Mouse (Mus musculus): ENCODE data around the gene Gm7102. TPM values are rescaled to one million over a fixed set of nuclear protein-coding genes. Genes with fewer than 3 reads are reported as not detected.

Gm7102 gene
- polyA plus RNA-seq, 1 experiment from 2014 or later = 0.37 TPM

GRCm38 (mm10) chr19:61151701-61152420 lies 24.2 kb downstream of the Gm7102 start:
- H3K4me3 ChIP-seq (ENCODE audit: low read depth, low read length) = peak overlapping the region; percentile 41
- ATAC-seq (ENCODE audit: insufficient read depth) (peak; percentile 80), DNase-seq (peak; percentile 55)
- no peak for TF ChIP-seq CTCF (IDR thresholded peaks at IDR 0.05; ENCODE audit: low read depth)
- no peaks in the 10 kb centered on the region for H3K36me3 ChIP-seq (ENCODE audit: insufficient read depth)
- no peaks in the 10 kb centered on the region for H3K27me3 ChIP-seq (ENCODE audit: insufficient read depth, low read length)
- no peaks in the 10 kb centered on the region for H3K4me1 ChIP-seq (ENCODE audit: insufficient read depth)
- no peaks in the 10 kb centered on the region for H3K9me3 ChIP-seq (ENCODE audit: low read depth, low read length)
- H3K9ac ChIP-seq = peak overlapping the region; percentile 46
- H3K4me2 ChIP-seq = peak overlapping the region; percentile 67
- H3K27ac ChIP-seq (ENCODE audit: low read depth) = no peak overlapping the region
- 5% methylated on average over 27 of the region's 27 CpGs for WGBS

GRCm38 (mm10) chr19:61151372-61151700 lies 24.8 kb downstream of the Gm7102 start:
- H3K9ac ChIP-seq = peak overlapping the region; percentile 46

GRCm38 (mm10) chr19:61141299-61141698 lies 34.8 kb downstream of the Gm7102 start:
- WGBS = 17% methylated on average over 4 of the region's 4 CpGs
- no peak for TF ChIP-seq CTCF (IDR thresholded peaks at IDR 0.05; ENCODE audit: low read depth)
- Histone ChIP-seq H3K27ac (ENCODE audit: low read depth) (no peak overlapping the region), H3K9me3 (ENCODE audit: low read depth, low read length) (no peaks in the 10 kb centered on the region), H3K4me2 (peak overlapping the region; percentile 68), H3K9ac (peak overlapping the region; percentile 77), H3K27me3 (ENCODE audit: insufficient read depth, low read length) (no peaks in the 10 kb centered on the region), H3K36me3 (ENCODE audit: insufficient read depth) (no peaks in the 10 kb centered on the region), H3K4me3 (ENCODE audit: low read depth, low read length) (peak overlapping the region; percentile 74), H3K4me1 (ENCODE audit: insufficient read depth) (0 out of 2 replicates have a peak, but pooled peaks cover 4% of the 10 kb centered on the region)
- ATAC-seq (ENCODE audit: insufficient read depth) (no peak), DNase-seq (no peak)

More at GRCm38 (mm10) chr19:61151372-61151700, 24.8 kb downstream of the Gm7102 start:
- no peak overlapping the region for H3K27ac ChIP-seq (ENCODE audit: low read depth)
- H3K4me1 ChIP-seq (ENCODE audit: insufficient read depth) = no peaks in the 10 kb centered on the region
- 4% methylated on average over 8 of the region's 8 CpGs for WGBS
- H3K4me2 ChIP-seq = peak overlapping the region; percentile 67
- peak overlapping the region; percentile 41 for H3K4me3 ChIP-seq (ENCODE audit: low read depth, low read length)
- no peaks in the 10 kb centered on the region for H3K9me3 ChIP-seq (ENCODE audit: low read depth, low read length)
- ATAC-seq (ENCODE audit: insufficient read depth) (peak; percentile 81), DNase-seq (peak; percentile 45)
- H3K27me3 ChIP-seq (ENCODE audit: insufficient read depth, low read length) = no peaks in the 10 kb centered on the region
- no peak for TF ChIP-seq CTCF (IDR thresholded peaks at IDR 0.05; ENCODE audit: low read depth)
- no peaks in the 10 kb centered on the region for H3K36me3 ChIP-seq (ENCODE audit: insufficient read depth)

DNA sequence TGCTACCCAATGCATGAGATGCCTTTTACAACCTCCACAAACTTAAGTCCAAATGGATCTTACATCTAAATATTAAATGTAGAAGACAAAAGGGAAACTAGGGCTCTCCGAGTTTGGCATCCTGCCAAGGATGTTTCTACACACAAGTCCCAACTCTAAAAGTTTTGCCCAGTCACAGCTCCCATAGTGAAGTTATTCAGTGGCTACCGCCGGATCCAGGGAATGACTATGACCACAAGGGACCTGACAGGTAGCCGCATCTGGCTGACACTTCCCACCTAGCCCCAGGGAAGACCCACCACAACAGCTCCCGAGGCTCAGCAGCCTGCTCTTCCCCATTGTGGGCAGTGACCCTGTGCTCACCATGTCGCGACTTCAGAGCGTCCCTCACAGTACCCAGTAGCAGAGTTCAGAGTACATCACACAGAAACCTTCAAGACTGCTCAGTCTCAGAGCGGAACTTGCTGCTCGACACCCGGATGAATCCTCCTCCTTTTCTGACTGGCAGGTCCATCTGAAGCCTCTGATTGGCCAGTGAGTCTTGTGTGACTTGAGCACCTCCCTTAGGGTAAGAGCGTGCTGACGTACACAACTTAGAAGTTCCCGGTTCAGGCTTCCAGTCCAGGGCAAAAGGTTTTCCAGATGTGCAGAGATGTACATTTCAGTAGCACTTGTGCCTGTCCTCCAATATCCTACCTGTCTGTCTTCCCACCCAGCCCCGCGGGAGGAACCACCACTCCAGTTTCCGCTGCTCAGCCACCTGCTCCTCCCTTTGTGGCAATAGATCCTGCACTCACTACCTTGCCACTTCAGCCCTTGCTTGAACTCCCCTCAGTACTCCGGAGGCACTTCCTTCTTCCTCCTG lies 35.5 kb downstream of the Gm7102 start, which contains the start of gene Zfp950:
Gene Zfp950, minus strand, starts transcription at position 499 of the 865 bp plus-strand sequence.
- ATAC-seq (ENCODE audit: insufficient read depth) (peak; percentile 100), DNase-seq (peak; percentile 92)
- Histone ChIP-seq H3K4me1 (ENCODE audit: insufficient read depth) (0 out of 2 replicates have a peak, but pooled peaks cover 4% of the 10 kb centered on the region), H3K27me3 (ENCODE audit: insufficient read depth, low read length) (no peaks in the 10 kb centered on the region), H3K27ac (ENCODE audit: low read depth) (peak within 1 kb of the TSS; percentile 39; the same call in 1 of the 2 replicates), H3K36me3 (ENCODE audit: insufficient read depth) (no peaks in the 10 kb centered on the region), H3K4me2 (peak within 1 kb of the TSS; percentile 68), H3K4me3 (ENCODE audit: low read depth, low read length) (peak within 1 kb of the TSS; percentile 74), H3K9ac (peak within 1 kb of the TSS; percentile 77), H3K9me3 (ENCODE audit: low read depth, low read length) (no peaks in the 10 kb centered on the region)
- no peak for TF ChIP-seq CTCF (IDR thresholded peaks at IDR 0.05; ENCODE audit: low read depth)
- under 1% methylated on average over 18 of the region's 18 CpGs for WGBS

DNA sequence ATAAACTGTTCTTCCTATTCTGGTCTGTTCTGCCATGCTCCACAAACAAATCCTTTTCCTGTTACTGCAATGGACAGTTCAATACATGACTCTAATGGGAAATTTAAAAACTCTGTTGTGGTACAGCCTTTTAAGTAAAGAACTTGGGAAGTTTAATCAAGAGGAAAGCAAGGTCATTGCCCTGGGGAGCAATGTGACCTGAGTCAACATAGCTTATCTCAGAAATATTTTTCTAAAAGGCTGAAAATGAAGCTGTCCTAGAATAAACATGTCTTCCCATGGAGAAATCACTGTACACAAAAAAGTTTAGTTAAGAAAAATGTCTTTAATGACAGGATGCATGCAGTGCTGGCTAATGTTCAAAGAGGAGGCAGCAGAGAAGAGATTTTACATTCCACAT lies 37.5 kb downstream of the Gm7102 start:
- no peaks in the 10 kb centered on the region for H3K36me3 ChIP-seq (ENCODE audit: insufficient read depth)
- DNase-seq (no peak), ATAC-seq (ENCODE audit: insufficient read depth) (no peak)
- no peak overlapping the region for H3K4me2 ChIP-seq
- H3K4me1 ChIP-seq (ENCODE audit: insufficient read depth) = 0 out of 2 replicates have a peak, but pooled peaks cover 4% of the 10 kb centered on the region
- H3K9ac ChIP-seq = no peak overlapping the region
- H3K27ac ChIP-seq (ENCODE audit: low read depth) = no peak overlapping the region
- TF ChIP-seq CTCF (IDR thresholded peaks at IDR 0.05; ENCODE audit: low read depth) = no peak
- no peaks in the 10 kb centered on the region for H3K9me3 ChIP-seq (ENCODE audit: low read depth, low read length)
- H3K4me3 ChIP-seq (ENCODE audit: low read depth, low read length) = no peak overlapping the region
- H3K27me3 ChIP-seq (ENCODE audit: insufficient read depth, low read length) = no peaks in the 10 kb centered on the region

- H3K4me2 ChIP-seq = no peak overlapping the region
- no peak overlapping the region for H3K4me3 ChIP-seq (ENCODE audit: low read depth, low read length)
- H3K9me3 ChIP-seq (ENCODE audit: low read depth, low read length) = no peaks in the 10 kb centered on the region
- H3K36me3 ChIP-seq (ENCODE audit: insufficient read depth) = no peaks in the 10 kb centered on the region
- no peaks in the 10 kb centered on the region for H3K27me3 ChIP-seq (ENCODE audit: insufficient read depth, low read length)
- no peaks in the 10 kb centered on the region for H3K4me1 ChIP-seq (ENCODE audit: insufficient read depth)
- H3K9ac ChIP-seq = no peak overlapping the region
- DNase-seq (no peak), ATAC-seq (ENCODE audit: insufficient read depth) (no peak)
- no peak overlapping the region for H3K27ac ChIP-seq (ENCODE audit: low read depth)
- no peak for TF ChIP-seq CTCF (IDR thresholded peaks at IDR 0.05; ENCODE audit: low read depth)
- WGBS = 89% methylated on average over 10 of the region's 10 CpGs
Measured at GRCm38 (mm10) chr19:61131096-61131495, 45.0 kb downstream of the Gm7102 start.

Other genes starting within 250 kb of the Gm7102 start
- 35.8 and 42.3 TPM in 2 replicates for gene Zfp950, start 35.5 kb downstream of the Gm7102 start, polyA plus RNA-seq (2014; fragmentation: Nextera tagmentation; extraction: Ambion mirVana)
- not detected in 2 replicates for gene Gm6020, start 7.6 kb upstream of the Gm7102 start, polyA plus RNA-seq (2014; fragmentation: Nextera tagmentation; extraction: Ambion mirVana)
- 24.4 and 24.6 TPM in 2 replicates for gene Csf2ra, start 52.1 kb upstream of the Gm7102 start, polyA plus RNA-seq (2014; fragmentation: Nextera tagmentation; extraction: Ambion mirVana)
- not detected in 2 replicates for gene Gm21060, start 120.8 kb upstream of the Gm7102 start, polyA plus RNA-seq (2014; fragmentation: Nextera tagmentation; extraction: Ambion mirVana)

All from lung, embryonic 14.5 days (tissue).